Mouse (Mus musculus) 3134 (cell line): ENCODE data around the gene Lgi2.

Experiments used
- DNase-seq: peaks from one replicate; pipeline ENCODE4 v3.0.0-alpha.2; 2011; ENCODE audit warnings: low spot score; ENCODE audit not compliant: insufficient read length; ENCODE audit errors: extremely low read depth

Gene Lgi2

GRCm38 (mm10) chr5:52540186-52540585 is 26.1 kb downstream of the Lgi2 start:
- no peak for DNase-seq

DNA sequence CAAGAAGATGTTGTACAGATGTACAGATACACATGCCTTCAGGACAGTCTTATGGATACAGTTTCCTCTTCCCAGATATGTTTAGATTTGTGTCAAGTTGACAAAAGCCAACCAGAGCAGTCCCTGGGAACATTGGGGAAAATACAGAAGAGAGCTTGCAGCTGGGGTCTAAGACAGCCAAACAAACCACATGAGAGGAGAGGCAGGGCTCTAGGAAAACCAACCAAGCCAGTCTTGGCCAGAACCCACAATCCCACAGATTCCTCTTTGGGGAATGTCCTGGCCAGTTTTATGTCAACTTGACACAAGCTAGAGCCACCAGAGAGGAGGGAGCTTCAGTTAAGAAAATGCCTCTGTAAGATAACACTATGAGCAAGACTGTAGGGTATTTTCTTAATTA is 26.8 kb downstream of the Lgi2 start:
- DNase-seq: no peak

DNA sequence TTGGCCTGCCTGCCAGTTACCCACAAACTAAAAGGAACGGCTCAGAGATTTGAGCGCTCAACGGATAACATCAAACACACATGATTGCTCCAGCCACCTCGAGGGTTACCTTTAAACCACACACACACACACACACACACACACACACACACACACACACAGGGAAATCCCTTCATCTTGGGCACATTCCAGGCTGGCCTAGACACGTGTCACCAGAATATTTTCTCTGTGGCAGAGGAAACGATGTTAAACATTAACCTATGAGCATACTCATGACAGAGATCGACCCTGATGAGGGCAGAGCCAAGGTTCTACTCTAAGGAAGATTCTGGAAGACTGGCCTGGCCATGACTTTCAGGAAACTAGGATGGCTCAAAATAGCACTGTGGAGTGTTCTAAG is 29.2 kb downstream of the Lgi2 start:
- DNase-seq: no peak

DNA sequence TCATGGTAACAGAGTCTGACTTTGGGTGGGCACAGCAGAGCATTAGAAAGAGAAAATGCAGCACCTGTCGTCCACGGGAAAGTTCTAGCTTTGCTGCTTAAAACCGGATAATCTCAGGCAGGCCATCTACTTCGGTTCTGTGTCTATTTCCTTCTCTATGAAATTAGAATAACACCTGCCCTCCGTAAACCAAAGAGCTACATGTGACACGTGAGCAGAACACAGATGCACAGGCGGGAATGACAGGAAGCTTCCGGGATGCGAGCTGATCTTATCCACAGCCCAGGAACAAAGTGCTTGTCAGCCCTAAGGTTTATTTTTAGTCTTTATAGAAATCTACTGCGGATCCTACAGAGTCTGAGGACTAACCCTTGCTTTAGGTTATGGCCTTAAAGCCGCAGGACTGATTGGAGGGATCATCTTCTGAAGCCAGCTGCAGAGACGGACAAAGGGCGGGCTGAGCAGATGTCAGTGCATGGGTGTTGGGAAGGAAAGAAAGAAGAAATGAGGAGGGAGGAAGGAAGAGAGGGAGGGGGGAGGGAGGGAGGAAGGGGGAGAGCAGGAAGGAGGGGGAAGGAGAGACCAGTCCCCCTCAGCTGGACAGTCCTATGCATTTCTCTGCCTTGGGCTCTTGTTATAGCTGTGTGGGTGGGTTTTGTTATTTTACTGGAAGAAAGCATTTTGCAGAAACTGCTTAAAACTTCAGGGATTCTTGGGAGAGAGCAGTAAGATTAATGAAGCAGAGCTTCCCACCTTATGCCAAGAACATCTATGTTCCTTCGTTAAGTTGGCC is 31.3 kb downstream of the Lgi2 start:
- DNase-seq: no peak

- DNase-seq: no peak
Observed at GRCm38 (mm10) chr5:52533705-52534104, 32.6 kb downstream of the Lgi2 start.

DNA sequence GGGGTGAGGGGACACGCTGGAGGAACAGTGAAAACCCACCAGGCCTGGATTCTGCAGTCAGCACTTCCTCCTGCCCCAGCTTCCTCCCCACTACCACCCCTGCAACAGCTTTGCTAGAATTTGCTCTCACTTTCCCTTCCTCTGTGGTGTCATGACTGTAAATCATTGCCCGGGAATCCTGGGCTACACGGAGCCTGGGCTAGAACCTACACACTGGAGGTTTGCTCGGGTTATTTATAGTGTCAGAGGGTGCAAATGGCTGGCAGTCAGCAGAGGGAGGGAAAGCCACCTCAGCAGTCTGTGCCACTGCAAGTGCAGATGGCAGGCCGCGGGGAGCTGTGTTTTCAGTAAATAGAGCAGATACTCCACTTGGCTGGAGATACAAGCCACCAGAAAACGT is 37.7 kb downstream of the Lgi2 start:
- DNase-seq: no peak

DNA sequence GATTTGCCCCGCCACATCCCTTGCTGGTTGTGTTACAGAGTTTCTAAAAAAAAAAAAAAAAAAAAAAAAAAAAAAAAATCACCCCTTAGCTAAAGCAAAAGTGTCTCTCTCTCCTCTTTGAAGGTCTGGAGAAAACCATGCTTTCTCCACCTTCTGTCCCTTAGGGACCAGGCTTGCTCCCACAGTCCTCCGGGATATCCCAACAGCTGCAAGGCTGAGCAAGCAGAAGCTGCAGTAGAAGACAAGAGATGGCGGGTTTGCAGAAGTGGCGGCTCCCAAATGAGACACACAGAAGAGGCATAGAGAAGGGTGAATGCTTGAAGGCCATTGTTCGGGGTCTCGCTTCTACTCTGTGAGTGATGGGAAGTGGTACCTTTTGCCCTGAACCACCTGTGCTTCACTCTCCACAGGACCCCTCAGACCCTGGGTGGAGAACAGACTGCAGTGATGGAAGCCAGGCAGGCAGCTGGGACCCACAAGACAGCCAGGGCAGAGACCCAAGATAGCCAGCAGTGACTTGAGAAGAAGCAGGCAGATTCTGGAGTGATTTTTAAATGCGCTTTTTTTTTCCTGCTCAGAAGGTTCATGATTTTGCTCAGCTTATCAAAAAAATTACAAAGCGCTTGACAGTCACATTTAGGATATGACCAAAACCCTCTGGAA is 39.8 kb downstream of the Lgi2 start:
- no peak for DNase-seq

GRCm38 (mm10) chr5:52524207-52524606 is 42.1 kb downstream of the Lgi2 start:
- DNase-seq: no peak

DNA sequence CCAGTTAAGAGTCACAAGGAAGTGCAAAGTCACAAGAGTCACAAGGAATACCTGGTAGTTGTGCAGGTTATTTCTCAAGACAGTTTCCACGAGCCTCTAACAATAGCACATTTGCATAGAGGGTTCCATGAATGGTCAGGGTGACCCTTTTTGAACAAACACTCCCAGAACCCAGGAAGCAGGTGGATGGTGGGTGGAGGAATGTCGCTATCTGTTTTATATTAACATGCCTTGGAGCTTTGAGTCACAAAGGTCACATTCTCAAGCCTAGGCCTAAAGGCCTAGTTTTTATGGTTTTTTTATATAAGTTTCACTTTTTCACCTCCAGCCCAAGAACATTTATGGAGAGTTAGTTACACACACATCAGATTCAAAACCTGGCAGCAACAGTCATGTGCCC is 46.3 kb downstream of the Lgi2 start:
- DNase-seq: no peak

DNA sequence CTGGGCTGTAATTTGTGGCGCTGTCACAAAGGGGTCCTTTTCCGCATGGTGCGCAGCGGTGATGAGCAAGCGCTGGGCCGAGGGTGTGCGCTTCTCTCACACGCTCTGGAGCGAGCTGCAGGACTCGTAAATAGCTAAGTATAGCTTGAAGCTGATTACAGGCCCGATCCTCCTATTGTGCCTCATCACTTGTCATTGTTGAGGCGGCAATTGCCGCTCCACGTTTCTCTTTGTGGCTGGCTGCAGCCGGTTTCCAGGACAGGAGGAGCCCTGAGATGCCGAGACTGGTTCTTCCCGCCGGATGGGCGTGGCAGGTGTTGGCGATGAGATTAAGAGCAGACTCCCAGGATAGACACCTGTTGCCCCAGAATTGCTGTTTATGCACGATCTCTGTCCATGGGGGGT is 50.2 kb downstream of the Lgi2 start:
- DNase-seq: no peak

- no peak for DNase-seq
Observed at GRCm38 (mm10) chr5:52515246-52516021, 50.8 kb downstream of the Lgi2 start.

GRCm38 (mm10) chr5:52511089-52511488 is 55.2 kb downstream of the Lgi2 start:
- DNase-seq: no peak

DNA sequence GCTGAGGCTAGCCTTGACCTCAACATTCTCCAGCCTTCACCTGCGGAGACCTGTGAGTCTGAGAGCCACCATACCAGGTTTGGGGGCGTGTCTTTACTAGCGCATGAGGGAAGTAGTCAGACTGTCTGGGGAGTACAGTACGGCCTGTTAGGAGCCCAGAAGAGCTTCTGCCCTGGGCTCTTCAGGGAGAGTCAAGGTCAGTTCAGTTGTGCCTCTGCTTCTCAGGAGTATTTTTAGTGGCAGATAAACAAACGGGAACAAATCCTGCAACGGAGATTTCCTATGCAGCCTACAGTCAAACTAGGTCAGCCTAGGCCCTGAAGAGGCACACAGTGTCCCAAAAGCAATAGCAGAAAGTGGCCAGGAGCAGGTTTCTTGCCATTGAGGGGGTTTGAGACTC is 56.8 kb downstream of the Lgi2 start:
- no peak for DNase-seq

DNA sequence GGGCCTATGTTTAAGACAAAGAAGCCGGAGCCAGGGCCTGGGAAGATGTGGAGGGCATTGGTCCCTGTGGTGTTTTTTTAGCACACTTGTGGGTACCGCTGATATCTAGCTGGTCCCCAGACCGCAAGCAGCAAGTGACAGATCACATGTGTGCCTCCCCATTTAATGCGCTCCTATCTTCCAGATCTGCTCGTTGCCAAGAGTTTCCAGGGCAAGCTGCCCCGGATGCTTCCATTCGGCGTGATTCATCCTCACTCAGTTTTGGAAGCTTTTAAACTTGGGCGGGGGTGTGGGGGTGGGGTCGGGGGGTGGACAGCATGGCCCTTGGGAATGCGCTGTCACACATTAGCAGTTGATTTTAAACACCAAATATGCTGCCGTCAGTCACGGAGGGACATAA is 61.6 kb downstream of the Lgi2 start:
- no peak for DNase-seq

DNA sequence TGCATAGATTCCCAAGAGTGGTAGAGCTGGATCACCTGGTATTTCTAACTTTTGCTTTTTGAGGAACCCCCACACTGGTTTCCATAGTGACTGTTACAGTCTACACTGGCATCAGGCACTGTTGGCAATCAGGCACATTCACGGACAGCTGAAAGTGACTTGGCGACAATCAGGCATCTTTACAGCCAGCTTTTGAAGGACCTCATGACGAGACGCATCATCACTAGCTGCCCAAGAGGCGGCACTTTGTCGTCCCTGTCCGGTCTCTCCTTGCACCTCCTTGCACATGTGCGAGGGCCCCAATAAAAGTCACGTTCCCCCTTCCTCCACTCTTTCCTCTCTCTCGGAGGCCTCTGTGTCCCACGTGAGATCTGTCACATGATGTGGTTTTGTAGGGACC is 62.1 kb downstream of the Lgi2 start:
- no peak for DNase-seq

DNA sequence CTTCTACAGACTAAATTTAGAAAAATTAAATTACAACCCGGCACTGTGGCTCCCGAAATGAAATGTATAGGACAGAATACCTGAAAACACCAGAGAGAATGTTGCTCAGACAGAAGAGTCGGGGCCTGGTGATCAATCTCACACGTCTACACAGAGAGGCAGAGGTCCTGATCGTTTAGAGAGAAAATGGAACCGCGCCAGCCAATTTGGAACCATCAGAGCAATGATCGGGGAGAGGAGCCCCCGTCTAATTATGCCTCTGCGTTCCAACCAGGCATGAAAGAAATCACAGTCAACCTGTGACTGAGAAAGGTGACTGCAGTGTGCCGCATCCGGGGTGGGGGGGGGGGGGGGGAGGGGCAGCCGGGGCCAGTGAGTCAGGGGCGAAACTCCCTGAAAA is 70.6 kb downstream of the Lgi2 start:
- DNase-seq: no peak

DNA sequence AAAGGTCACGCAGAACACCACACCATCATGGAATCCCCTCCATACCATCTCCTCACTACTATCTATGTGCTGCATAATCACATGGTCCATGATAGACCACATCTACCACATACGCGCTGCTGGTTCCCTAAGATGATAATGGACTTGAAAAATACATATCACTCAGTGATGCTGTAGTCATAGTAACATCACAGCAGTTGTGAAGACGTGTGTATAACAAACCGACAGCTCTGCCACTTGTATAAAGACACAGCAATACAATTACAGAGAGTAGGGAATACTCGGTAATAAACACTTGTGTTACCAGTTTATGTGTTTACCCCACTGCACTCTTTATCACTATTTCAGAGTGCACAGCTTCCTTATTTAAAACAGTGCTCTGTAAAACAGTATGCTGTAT is 74.8 kb downstream of the Lgi2 start:
- no peak for DNase-seq

- DNase-seq: no peak
Observed at GRCm38 (mm10) chr5:52487559-52488430, 78.5 kb downstream of the Lgi2 start.
